Mouse (Mus musculus) C2C12 (cell line): ENCODE data around the gene Lypd6. TPM values are rescaled to one million over a fixed set of nuclear protein-coding genes. Genes with fewer than 3 reads are reported as not detected.

Experiments
- H3K27me3 ChIP-seq: one replicate; pipeline ENCODE4 v1.6.1; 2011; ENCODE audit not compliant: control insufficient read depth, insufficient read depth, insufficient read length
- H3K36me3 ChIP-seq: one replicate; pipeline ENCODE4 v1.6.1; 2011; ENCODE audit not compliant: control insufficient read depth, insufficient read depth
- H3K4me3 ChIP-seq: one replicate; pipeline ENCODE4 v1.5.1; 2011; ENCODE audit warnings: mild to moderate bottlenecking, control low read depth; ENCODE audit not compliant: poor library complexity, insufficient read depth, severe bottlenecking
- H3K79me2 ChIP-seq: one replicate; pipeline ENCODE4 v1.6.1; 2011; ENCODE audit not compliant: control insufficient read depth, insufficient read depth
- H3K79me3 ChIP-seq: one replicate; pipeline ENCODE4 v1.6.1; 2011; ENCODE audit warnings: low read depth, control low read depth
- H3ac ChIP-seq: one replicate; pipeline ENCODE3; 2011; ENCODE audit warnings: low read depth; ENCODE audit not compliant: control insufficient read depth, insufficient read length
- CEBPB ChIP-seq: IDR thresholded peaks from one replicate; pipeline ENCODE4 v1.6.1; 2011; ENCODE audit warnings: low read depth, mild to moderate bottlenecking, control low read depth, moderate library complexity
- CTCF ChIP-seq: IDR thresholded peaks from one replicate; pipeline ENCODE4 v1.5.1; 2011; ENCODE audit not compliant: control insufficient read depth, insufficient read depth, insufficient read length
- FOSL1 ChIP-seq: IDR thresholded peaks from one replicate; pipeline ENCODE4 v1.8.0; 2011; ENCODE audit warnings: mild to moderate bottlenecking, low read length; ENCODE audit not compliant: poor library complexity, insufficient read depth, severe bottlenecking
- MAX ChIP-seq: IDR thresholded peaks from one replicate; pipeline ENCODE4 v1.6.1; 2011; ENCODE audit warnings: mild to moderate bottlenecking, control low read depth
- MYOD1 ChIP-seq: IDR thresholded peaks from one replicate; pipeline ENCODE4 v1.6.1; 2011; ENCODE audit warnings: low read depth; ENCODE audit not compliant: control insufficient read depth, insufficient read length
- MYOG ChIP-seq: IDR thresholded peaks from one replicate; pipeline ENCODE4 v1.6.1; 2011; ENCODE audit not compliant: control insufficient read depth, insufficient read length; ENCODE audit errors: extremely low read depth
- USF1 ChIP-seq: IDR thresholded peaks from one replicate; pipeline ENCODE4 v1.6.1; 2011; ENCODE audit warnings: low read depth, mild to moderate bottlenecking, control low read depth, moderate library complexity
- long read RNA-seq, 2 experiments: library from polyadenylated mRNA; unstranded; transcript quantifications; one replicate each; pipeline ENCODE4 v2.0.0; 2019 to 2020
- polyA plus RNA-seq: library from polyadenylated mRNA; unstranded; fragments of >200 nt; fragmentation: generic; extraction: Trizol; gene quantifications from one replicate; pipeline ENCODE4 v1.2.1, GENCODE M21; 2012; ENCODE audit warnings: missing spikeins

Gene Lypd6
- 0.55 TPM for polyA plus RNA-seq
- long read RNA-seq, experiment 1, partial matches to known transcripts, result 0 of 1 reads
- long read RNA-seq, experiment 1, other reads (novel, unspliced or antisense), result 0 of 1 reads
- long read RNA-seq, experiment 2, partial matches to known transcripts, result 0 of 6 reads
- long read RNA-seq, experiment 2, other reads (novel, unspliced or antisense), result 3 of 6 reads

- no peaks in the 10 kb centered on the region for H3K36me3 ChIP-seq
- no peaks in the 10 kb centered on the region for H3K79me2 ChIP-seq
- no peaks in the 10 kb centered on the region for H3K27me3 ChIP-seq
- peak within 1 kb of the TSS; percentile 23 for H3K4me3 ChIP-seq
- no peaks in the 10 kb centered on the region for H3K79me3 ChIP-seq
- TF ChIP-seq MAX (peak; percentile 44), CEBPB (no peak)
- H3ac ChIP-seq, result peak within 1 kb of the TSS; percentile 88
Observed at GRCm38 (mm10) chr2:50066246-50066967, at the start of gene Lypd6. Gene Lypd6 (plus strand): TSS chr2:50066429.

GRCm38 (mm10) chr2:50019477-50019876 is 46.8 kb upstream of the Lypd6 start:
- no peaks in the 10 kb centered on the region for H3K27me3 ChIP-seq
- no peaks in the 10 kb centered on the region for H3K36me3 ChIP-seq
- H3K79me3 ChIP-seq, result no peaks in the 10 kb centered on the region
- no peak for TF ChIP-seq MYOG
- TF ChIP-seq MYOD1, result no peak
- TF ChIP-seq USF1, result no peak
- TF ChIP-seq CTCF, result no peak
- TF ChIP-seq CEBPB, result no peak
- no peak for TF ChIP-seq FOSL1
- TF ChIP-seq MAX, result no peak
- no peak overlapping the region for H3K4me3 ChIP-seq
- H3ac ChIP-seq, result no peak overlapping the region
- no peaks in the 10 kb centered on the region for H3K79me2 ChIP-seq

DNA sequence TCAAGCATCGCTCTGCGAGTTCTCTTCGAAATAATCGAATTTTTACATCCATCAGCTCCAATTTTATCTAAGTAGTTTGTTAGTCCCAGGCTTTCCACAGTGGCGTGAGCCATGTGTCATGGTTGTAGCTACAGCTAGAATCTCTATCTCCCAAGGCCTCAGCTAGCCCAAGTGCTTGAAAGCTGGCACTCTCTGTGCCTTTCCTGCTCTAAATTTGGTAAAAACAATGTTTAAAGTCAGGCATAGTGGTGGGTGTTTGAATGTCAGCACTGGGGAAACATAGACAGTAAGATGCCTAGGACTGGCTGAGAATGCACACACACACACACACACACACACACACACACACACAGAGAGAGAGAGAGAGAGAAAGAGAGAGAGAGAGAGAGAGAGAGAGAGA is 40.7 kb upstream of the Lypd6 start:
- Histone ChIP-seq H3K36me3 (no peaks in the 10 kb centered on the region), H3K4me3 (no peak overlapping the region), H3ac (no peak overlapping the region), H3K79me3 (no peaks in the 10 kb centered on the region), H3K27me3 (no peaks in the 10 kb centered on the region), H3K79me2 (no peaks in the 10 kb centered on the region)
- no peak for TF ChIP-seq MYOD1
- no peak for TF ChIP-seq CTCF
- TF ChIP-seq FOSL1, result no peak
- no peak for TF ChIP-seq MAX
- TF ChIP-seq USF1, result no peak
- no peak for TF ChIP-seq CEBPB
- TF ChIP-seq MYOG, result no peak

GRCm38 (mm10) chr2:50028930-50029329 is 37.3 kb upstream of the Lypd6 start:
- Histone ChIP-seq H3K79me3 (no peaks in the 10 kb centered on the region), H3K36me3 (no peaks in the 10 kb centered on the region), H3K27me3 (no peaks in the 10 kb centered on the region), H3ac (no peak overlapping the region), H3K4me3 (no peak overlapping the region), H3K79me2 (no peaks in the 10 kb centered on the region)
- TF ChIP-seq MYOD1 (no peak), CTCF (no peak), USF1 (no peak), FOSL1 (no peak), MYOG (no peak), MAX (no peak), CEBPB (no peak)

GRCm38 (mm10) chr2:50044170-50044870 is 21.9 kb upstream of the Lypd6 start:
- no peaks in the 10 kb centered on the region for H3K27me3 ChIP-seq
- no peak for TF ChIP-seq MAX
- no peak for TF ChIP-seq USF1
- TF ChIP-seq MYOG, result no peak
- TF ChIP-seq FOSL1, result no peak
- TF ChIP-seq CTCF, result no peak
- TF ChIP-seq CEBPB, result no peak
- TF ChIP-seq MYOD1, result no peak
- H3K79me2 ChIP-seq, result no peaks in the 10 kb centered on the region
- no peaks in the 10 kb centered on the region for H3K36me3 ChIP-seq
- no peak overlapping the region for H3K4me3 ChIP-seq
- H3ac ChIP-seq, result no peak overlapping the region
- no peaks in the 10 kb centered on the region for H3K79me3 ChIP-seq

GRCm38 (mm10) chr2:50044871-50045470 is 21.3 kb upstream of the Lypd6 start:
- TF ChIP-seq CTCF (no peak), CEBPB (no peak), FOSL1 (no peak), MAX (no peak), MYOD1 (no peak), MYOG (no peak), USF1 (no peak)

More at GRCm38 (mm10) chr2:50044871-50045470, 21.3 kb upstream of the Lypd6 start:
- no peaks in the 10 kb centered on the region for H3K79me2 ChIP-seq
- no peak overlapping the region for H3ac ChIP-seq
- no peaks in the 10 kb centered on the region for H3K79me3 ChIP-seq
- no peak overlapping the region for H3K4me3 ChIP-seq
- no peaks in the 10 kb centered on the region for H3K36me3 ChIP-seq
- no peaks in the 10 kb centered on the region for H3K27me3 ChIP-seq
